Mouse (Mus musculus) stomach, embryonic 16.5 days (tissue): ENCODE measurements at regions not wholly inside any gene's neighbourhood (a gene's known extent, or its start where the extent isn't known, plus 50 kb on each side); places are given as distances from the start of the nearest gene placed in this dataset.

Experiments
- ATAC-seq: fragments of 200-750 bp; cut with Nextera tagmentation; 2 replicates; pipeline ENCODE4 v1.8.0; 2017; ENCODE audit warnings: moderate number of reproducible peaks, moderate TSS enrichment; ENCODE audit not compliant: insufficient read depth, low FRiP score
- H3K27ac ChIP-seq: fragments of 300-500 bp; sonication (generic); 2 replicates; pipeline ENCODE4 v1.5.1; 2014; ENCODE audit warnings: low read length
- H3K27me3 ChIP-seq: fragments of 300-500 bp; sonication (generic); 2 replicates; pipeline ENCODE4 v1.6.1; 2014; ENCODE audit warnings: low read length, control low read depth, mixed read lengths; ENCODE audit not compliant: control insufficient read depth, insufficient read depth
- H3K36me3 ChIP-seq: fragments of 300-500 bp; sonication (generic); 2 replicates; pipeline ENCODE4 v1.6.1; 2014; ENCODE audit warnings: low read length; ENCODE audit not compliant: control insufficient read depth, insufficient read depth
- H3K4me1 ChIP-seq: fragments of 300-500 bp; sonication (generic); 2 replicates; pipeline ENCODE4 v1.6.1; 2014; ENCODE audit warnings: low read length, control low read depth, mixed read lengths; ENCODE audit not compliant: control insufficient read depth, insufficient read depth
- H3K4me2 ChIP-seq: fragments of 300-500 bp; sonication (generic); 2 replicates; pipeline ENCODE4 v1.6.1; 2014; ENCODE audit warnings: low read depth, low read length, mixed read lengths
- H3K4me3 ChIP-seq: fragments of 300-500 bp; sonication (generic); replicated peaks from 2 replicates; pipeline ENCODE4 v1.5.1; 2014; ENCODE audit warnings: mild to moderate bottlenecking, low read length
- H3K9ac ChIP-seq: fragments of 300-500 bp; sonication (generic); 2 replicates; pipeline ENCODE4 v1.6.1; 2014; ENCODE audit warnings: low read length
- H3K9me3 ChIP-seq: fragments of 300-500 bp; sonication (generic); replicated peaks from 2 replicates; pipeline ENCODE4 v1.6.1; 2016; ENCODE audit warnings: low read length, control low read depth; ENCODE audit not compliant: control insufficient read depth
- WGBS: fragments of 180-500 bp; shearing (Covaris S2); extraction: QIAGEN DNeasy Blood & Tissue Kit; methylation state at CpG from one replicate; pipeline ENCODE4 v1.1.7; 2014; 5-methylcytosine and 5-hydroxymethylcytosine counted together

GRCm38 (mm10) chr3:52158788-52159260, 53.9 kb upstream of the Maml3 start:
- 80% methylated on average over 3 of the region's 3 CpGs for WGBS
- Histone ChIP-seq H3K36me3 (no peaks in the 10 kb centered on the region), H3K4me3 (no peak overlapping the region), H3K27ac (peak overlapping the region; percentile 49; the same call in 1 of the 2 replicates), H3K9ac (no peak overlapping the region), H3K4me1 (no peaks in the 10 kb centered on the region), H3K4me2 (no peak overlapping the region), H3K9me3 (0 out of 2 replicates have a peak, but pooled peaks cover 4% of the 10 kb centered on the region), H3K27me3 (no peaks in the 10 kb centered on the region)
- no peak for ATAC-seq

GRCm38 (mm10) chr3:52161688-52162087, 56.8 kb upstream of the Maml3 start:
- no peaks in the 10 kb centered on the region for H3K4me1 ChIP-seq
- ATAC-seq: no peak
- 67% methylated on average over 3 of the region's 3 CpGs for WGBS
- H3K27ac ChIP-seq: no peak overlapping the region
- H3K27me3 ChIP-seq: no peaks in the 10 kb centered on the region
- H3K9ac ChIP-seq: no peak overlapping the region
- no peak overlapping the region for H3K4me2 ChIP-seq
- no peaks in the 10 kb centered on the region for H3K9me3 ChIP-seq
- no peak overlapping the region for H3K4me3 ChIP-seq
- no peaks in the 10 kb centered on the region for H3K36me3 ChIP-seq

- H3K4me3 ChIP-seq: no peak overlapping the region
- H3K27me3 ChIP-seq: no peaks in the 10 kb centered on the region
- no peaks in the 10 kb centered on the region for H3K9me3 ChIP-seq
- H3K4me2 ChIP-seq: no peak overlapping the region
- no peak overlapping the region for H3K9ac ChIP-seq
- no peak for ATAC-seq
- no peak overlapping the region for H3K27ac ChIP-seq
- no peaks in the 10 kb centered on the region for H3K4me1 ChIP-seq
- H3K36me3 ChIP-seq: no peaks in the 10 kb centered on the region
- 57% methylated on average over 16 of the region's 16 CpGs for WGBS
Observed at GRCm38 (mm10) chr3:52163990-52164389, 59.1 kb upstream of the Maml3 start.

GRCm38 (mm10) chr3:52167420-52167819, 62.5 kb upstream of the Maml3 start:
- Histone ChIP-seq H3K27me3 (no peaks in the 10 kb centered on the region), H3K4me3 (no peak overlapping the region), H3K36me3 (no peaks in the 10 kb centered on the region), H3K27ac (no peak overlapping the region), H3K4me1 (no peaks in the 10 kb centered on the region), H3K9ac (no peak overlapping the region), H3K9me3 (no peaks in the 10 kb centered on the region), H3K4me2 (no peak overlapping the region)
- no peak for ATAC-seq
- 95% methylated on average over 7 of the region's 7 CpGs for WGBS

GRCm38 (mm10) chr3:52170847-52171246, 66.0 kb upstream of the Maml3 start:
- no peak overlapping the region for H3K4me2 ChIP-seq
- H3K4me1 ChIP-seq: 0 out of 2 replicates have a peak, but pooled peaks cover 2% of the 10 kb centered on the region
- H3K36me3 ChIP-seq: no peaks in the 10 kb centered on the region
- H3K9me3 ChIP-seq: no peaks in the 10 kb centered on the region
- no peak overlapping the region for H3K4me3 ChIP-seq
- 85% methylated on average over 7 of the region's 7 CpGs for WGBS
- H3K9ac ChIP-seq: no peak overlapping the region
- H3K27ac ChIP-seq: no peak overlapping the region
- ATAC-seq: no peak
- H3K27me3 ChIP-seq: no peaks in the 10 kb centered on the region

- WGBS: 69% methylated on average over 5 of the region's 5 CpGs
- Histone ChIP-seq H3K36me3 (no peaks in the 10 kb centered on the region), H3K9ac (no peak overlapping the region), H3K4me3 (no peak overlapping the region), H3K4me1 (0 out of 2 replicates have a peak, but pooled peaks cover 4% of the 10 kb centered on the region), H3K27me3 (no peaks in the 10 kb centered on the region), H3K27ac (no peak overlapping the region), H3K9me3 (no peaks in the 10 kb centered on the region), H3K4me2 (no peak overlapping the region)
- no peak for ATAC-seq
Observed at GRCm38 (mm10) chr3:52171303-52171702, 66.4 kb upstream of the Maml3 start.

- H3K4me1 ChIP-seq: 0 out of 2 replicates have a peak, but pooled peaks cover 4% of the 10 kb centered on the region
- no peak overlapping the region for H3K27ac ChIP-seq
- no peaks in the 10 kb centered on the region for H3K36me3 ChIP-seq
- no peak overlapping the region for H3K9ac ChIP-seq
- no peaks in the 10 kb centered on the region for H3K9me3 ChIP-seq
- no peak overlapping the region for H3K4me2 ChIP-seq
- no peaks in the 10 kb centered on the region for H3K27me3 ChIP-seq
- WGBS: 93% methylated on average over 1 of the region's 1 CpGs
- H3K4me3 ChIP-seq: no peak overlapping the region
- ATAC-seq: no peak
Observed at GRCm38 (mm10) chr3:52173490-52173889, 68.6 kb upstream of the Maml3 start.

GRCm38 (mm10) chr3:52176108-52176507, 71.2 kb upstream of the Maml3 start:
- H3K36me3 ChIP-seq: no peaks in the 10 kb centered on the region
- H3K9me3 ChIP-seq: no peaks in the 10 kb centered on the region
- H3K4me3 ChIP-seq: no peak overlapping the region
- no peak overlapping the region; the same call in 1 of the 2 replicates for H3K27ac ChIP-seq
- H3K27me3 ChIP-seq: no peaks in the 10 kb centered on the region
- no peak for ATAC-seq
- peaks cover 27% of the 10 kb centered on the region for H3K4me1 ChIP-seq
- H3K4me2 ChIP-seq: no peak overlapping the region
- WGBS: 45% methylated on average over 8 of the region's 8 CpGs
- no peak overlapping the region; the same call in 1 of the 2 replicates for H3K9ac ChIP-seq

GRCm38 (mm10) chr3:52178851-52179250, 74.0 kb upstream of the Maml3 start:
- Histone ChIP-seq H3K9ac (peak overlapping the region; percentile 66; the same call in 1 of the 2 replicates), H3K9me3 (no peaks in the 10 kb centered on the region), H3K36me3 (no peaks in the 10 kb centered on the region), H3K27me3 (no peaks in the 10 kb centered on the region), H3K27ac (peak overlapping the region; percentile 95), H3K4me3 (no peak overlapping the region), H3K4me2 (peak overlapping the region; percentile 44; the same call in 1 of the 2 replicates), H3K4me1 (peaks cover 29% of the 10 kb centered on the region)
- no peak for ATAC-seq
- WGBS: 61% methylated on average over 9 of the region's 9 CpGs
